Mouse (Mus musculus): ENCODE results near the gene Fam3c.

The Fam3c gene

GRCm38 (mm10) chr6:22354031-22354430, 2.0 kb downstream of the Fam3c start:
- no peak for DNase-seq (ENCODE audit: low spot score)

- no peak for DNase-seq (ENCODE audit: low spot score)
Measured at GRCm38 (mm10) chr6:22351551-22351950, 4.5 kb downstream of the Fam3c start.

- no peak for DNase-seq (ENCODE audit: low spot score)
Measured at GRCm38 (mm10) chr6:22350239-22350571, 5.8 kb downstream of the Fam3c start.

- DNase-seq (ENCODE audit: low spot score) = no peak
Measured at GRCm38 (mm10) chr6:22349531-22350238, 6.4 kb downstream of the Fam3c start.

GRCm38 (mm10) chr6:22348975-22349374, 7.1 kb downstream of the Fam3c start:
- DNase-seq (ENCODE audit: low spot score) = no peak

- no peak for DNase-seq (ENCODE audit: low spot score)
Measured at GRCm38 (mm10) chr6:22348130-22348529, 7.9 kb downstream of the Fam3c start.

GRCm38 (mm10) chr6:22347132-22347902, 8.7 kb downstream of the Fam3c start:
- DNase-seq (ENCODE audit: low spot score) = no peak

GRCm38 (mm10) chr6:22344443-22344842, 11.6 kb downstream of the Fam3c start:
- DNase-seq (ENCODE audit: low spot score) = no peak

- DNase-seq (ENCODE audit: low spot score) = no peak
Measured at GRCm38 (mm10) chr6:22343706-22344105, 12.3 kb downstream of the Fam3c start.

GRCm38 (mm10) chr6:22343292-22343691, 12.8 kb downstream of the Fam3c start:
- DNase-seq (ENCODE audit: low spot score) = no peak

GRCm38 (mm10) chr6:22340779-22341178, 15.3 kb downstream of the Fam3c start:
- no peak for DNase-seq (ENCODE audit: low spot score)

- no peak for DNase-seq (ENCODE audit: low spot score)
Measured at GRCm38 (mm10) chr6:22339763-22340542, 16.1 kb downstream of the Fam3c start.

GRCm38 (mm10) chr6:22332548-22332947, 23.5 kb downstream of the Fam3c start:
- DNase-seq (ENCODE audit: low spot score) = no peak

GRCm38 (mm10) chr6:22330169-22330960, 25.7 kb downstream of the Fam3c start:
- no peak for DNase-seq (ENCODE audit: low spot score)

- no peak for DNase-seq (ENCODE audit: low spot score)
Measured at GRCm38 (mm10) chr6:22327931-22328330, 28.1 kb downstream of the Fam3c start.

- no peak for DNase-seq (ENCODE audit: low spot score)
Measured at GRCm38 (mm10) chr6:22327091-22327490, 29.0 kb downstream of the Fam3c start.

- DNase-seq (ENCODE audit: low spot score) = no peak
Measured at GRCm38 (mm10) chr6:22326289-22326688, 29.8 kb downstream of the Fam3c start.

GRCm38 (mm10) chr6:22325364-22326072, 30.5 kb downstream of the Fam3c start:
- peak; percentile 81 for DNase-seq (ENCODE audit: low spot score)

- DNase-seq (ENCODE audit: low spot score) = no peak
Measured at GRCm38 (mm10) chr6:22298059-22298458, 58.0 kb downstream of the Fam3c start.

GRCm38 (mm10) chr6:22297028-22297427, 59.0 kb downstream of the Fam3c start:
- DNase-seq (ENCODE audit: low spot score) = no peak

GRCm38 (mm10) chr6:22293922-22294321, 62.1 kb downstream of the Fam3c start:
- DNase-seq (ENCODE audit: low spot score) = no peak
